Mouse (Mus musculus): ENCODE results near the gene Pla2g3. TPM values are rescaled to one million over a fixed set of nuclear protein-coding genes. Genes with fewer than 3 reads are reported as not detected.

Gene Pla2g3
- polyA plus RNA-seq, 1 experiment from 2014 or later: 1.1 TPM

DNA sequence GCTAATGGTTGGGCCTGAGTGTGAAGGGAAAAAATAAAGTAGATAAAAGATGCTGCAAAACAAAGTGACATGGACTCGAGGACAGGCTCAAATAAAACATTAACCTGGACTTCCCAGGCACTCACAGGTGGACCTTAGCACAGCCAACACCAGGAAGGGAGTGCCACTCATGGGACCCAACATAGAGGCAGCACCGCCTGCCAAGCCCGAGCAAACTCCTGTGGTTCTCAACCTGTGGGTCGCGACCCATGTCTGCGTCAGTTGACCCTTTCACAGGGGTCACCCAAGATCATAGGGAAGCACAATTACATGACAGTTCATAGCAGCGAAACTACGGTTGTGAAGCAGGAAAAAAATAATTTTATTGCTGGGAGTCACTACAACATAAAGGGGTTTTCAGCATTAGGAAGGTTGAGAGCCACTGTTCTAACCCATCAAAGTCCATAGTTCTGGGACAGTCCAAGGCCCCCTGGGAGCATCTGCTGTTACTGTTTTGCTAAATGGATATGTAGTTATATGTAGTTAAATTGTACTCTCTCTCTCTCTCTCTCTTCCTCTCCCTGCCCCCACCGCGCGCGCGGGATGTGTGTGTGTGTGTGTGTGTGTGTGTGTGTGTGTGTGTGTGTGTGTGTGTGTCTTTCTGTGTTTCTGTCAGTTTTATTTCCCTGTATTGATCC, 29.5 kb upstream of the Pla2g3 start:
- peaks cover 10% of the 10 kb centered on the region; the same call in 1 of the 2 replicates for H3K36me3 ChIP-seq
- H3K27ac ChIP-seq (replicated peaks): no peak overlapping the region
- no peaks in the 10 kb centered on the region for H3K9me3 ChIP-seq (replicated peaks)
- 81% methylated on average over 11 of the region's 13 CpGs for WGBS
- peaks cover 4% of the 10 kb centered on the region for H3K4me1 ChIP-seq
- H3K4me3 ChIP-seq (replicated peaks): no peak overlapping the region
- no peaks in the 10 kb centered on the region for H3K27me3 ChIP-seq
- no peak overlapping the region for H3K9ac ChIP-seq
- ATAC-seq (ENCODE audit: insufficient number of reproducible peaks, low FRiP score, low TSS enrichment, low read depth): no peak
- no peak overlapping the region for H3K4me2 ChIP-seq (replicated peaks)

DNA sequence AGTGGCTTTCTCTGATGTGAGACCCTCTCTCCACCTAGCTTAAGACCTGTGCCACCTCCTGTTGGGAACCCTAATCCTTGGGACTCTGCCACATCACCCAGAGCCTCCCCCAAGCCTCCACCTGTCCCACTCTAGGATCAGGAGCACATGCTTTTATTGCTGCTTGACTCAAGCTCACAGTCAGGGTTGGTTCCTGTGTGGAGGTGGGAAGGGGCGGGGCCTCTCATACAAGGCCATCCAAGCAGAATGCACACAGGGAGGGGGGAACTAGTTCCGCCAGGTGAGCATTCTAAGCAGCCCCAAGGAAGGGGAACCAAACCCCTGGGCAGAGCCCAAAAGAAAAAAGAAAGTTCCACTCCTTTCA, 29.0 kb upstream of the Pla2g3 start:
- 61% methylated on average over 2 of the region's 2 CpGs for WGBS
- no peak overlapping the region for H3K4me2 ChIP-seq (replicated peaks)
- no peak overlapping the region for H3K9ac ChIP-seq
- ATAC-seq (ENCODE audit: insufficient number of reproducible peaks, low FRiP score, low TSS enrichment, low read depth): no peak
- no peaks in the 10 kb centered on the region for H3K4me1 ChIP-seq
- H3K27ac ChIP-seq (replicated peaks): no peak overlapping the region
- H3K36me3 ChIP-seq: peaks cover 10% of the 10 kb centered on the region; the same call in 1 of the 2 replicates
- H3K27me3 ChIP-seq: no peaks in the 10 kb centered on the region
- H3K4me3 ChIP-seq (replicated peaks): no peak overlapping the region
- H3K9me3 ChIP-seq (replicated peaks): no peaks in the 10 kb centered on the region

GRCm38 (mm10) chr11:3462846-3463245, 25.2 kb upstream of the Pla2g3 start:
- Histone ChIP-seq H3K9me3 (replicated peaks) (no peaks in the 10 kb centered on the region), H3K4me3 (replicated peaks) (no peak overlapping the region), H3K9ac (no peak overlapping the region), H3K4me2 (replicated peaks) (no peak overlapping the region), H3K4me1 (no peaks in the 10 kb centered on the region), H3K27me3 (no peaks in the 10 kb centered on the region), H3K27ac (replicated peaks) (no peak overlapping the region), H3K36me3 (no peaks in the 10 kb centered on the region)
- ATAC-seq (ENCODE audit: insufficient number of reproducible peaks, low FRiP score, low TSS enrichment, low read depth): no peak
- WGBS: 88% methylated on average over 1 of the region's 1 CpGs

- 26% methylated on average over 11 of the region's 11 CpGs for WGBS
- ATAC-seq (ENCODE audit: insufficient number of reproducible peaks, low FRiP score, low TSS enrichment, low read depth): no peak
- no peak overlapping the region for H3K9ac ChIP-seq
Measured at GRCm38 (mm10) chr11:3471448-3471850, 16.6 kb upstream of the Pla2g3 start.

GRCm38 (mm10) chr11:3472484-3472883, 15.6 kb upstream of the Pla2g3 start:
- Histone ChIP-seq H3K4me2 (replicated peaks) (no peak overlapping the region), H3K4me1 (no peaks in the 10 kb centered on the region), H3K36me3 (no peaks in the 10 kb centered on the region), H3K4me3 (replicated peaks) (no peak overlapping the region), H3K9me3 (replicated peaks) (no peaks in the 10 kb centered on the region), H3K27me3 (no peaks in the 10 kb centered on the region), H3K9ac (no peak overlapping the region), H3K27ac (replicated peaks) (no peak overlapping the region)
- WGBS: 36% methylated on average over 1 of the region's 1 CpGs
- peak; percentile 65; the same call in 1 of the 2 replicates for ATAC-seq (ENCODE audit: insufficient number of reproducible peaks, low FRiP score, low TSS enrichment, low read depth)

More at GRCm38 (mm10) chr11:3471448-3471850, 16.6 kb upstream of the Pla2g3 start:
- Histone ChIP-seq H3K4me2 (replicated peaks) (no peak overlapping the region), H3K27ac (replicated peaks) (no peak overlapping the region), H3K4me3 (replicated peaks) (no peak overlapping the region), H3K36me3 (no peaks in the 10 kb centered on the region), H3K4me1 (no peaks in the 10 kb centered on the region), H3K27me3 (no peaks in the 10 kb centered on the region), H3K9me3 (replicated peaks) (no peaks in the 10 kb centered on the region)

DNA sequence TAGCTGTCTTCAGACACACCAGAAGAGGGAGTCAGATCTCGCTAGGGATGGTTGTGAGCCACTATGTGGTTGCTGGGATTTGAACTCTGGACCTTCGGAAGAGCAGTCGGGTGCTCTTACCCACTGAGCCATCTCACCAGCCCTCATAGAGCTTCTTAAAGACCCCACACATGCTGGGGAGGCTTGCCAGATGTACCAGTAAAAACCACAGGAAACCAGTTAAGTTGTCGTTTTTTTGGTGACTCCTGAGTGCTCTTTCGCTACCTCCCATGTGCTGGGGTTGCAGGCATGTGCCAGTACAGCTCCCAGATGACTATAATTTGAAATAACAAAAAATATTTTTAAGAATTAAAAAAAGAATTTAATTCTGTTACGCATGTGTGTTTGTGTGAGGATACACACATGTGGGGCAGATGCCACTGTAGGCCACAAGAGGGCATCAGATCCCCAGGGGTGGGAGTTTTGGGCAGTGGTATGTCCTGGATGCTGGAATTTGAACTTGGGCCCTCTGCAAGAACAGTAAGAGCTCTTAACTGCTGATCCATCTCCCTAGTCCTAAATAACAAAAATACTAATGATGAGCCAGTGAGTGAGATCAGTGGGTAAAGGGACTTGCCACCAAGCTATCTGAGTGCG, 13.5 kb upstream of the Pla2g3 start:
- Histone ChIP-seq H3K4me2 (replicated peaks) (no peak overlapping the region), H3K9ac (no peak overlapping the region), H3K36me3 (no peaks in the 10 kb centered on the region), H3K4me1 (no peaks in the 10 kb centered on the region), H3K27me3 (no peaks in the 10 kb centered on the region), H3K4me3 (replicated peaks) (no peak overlapping the region), H3K9me3 (replicated peaks) (no peaks in the 10 kb centered on the region), H3K27ac (replicated peaks) (no peak overlapping the region)
- 84% methylated on average over 7 of the region's 7 CpGs for whole genome bisulfite sequencing
- no peak for ATAC-seq (ENCODE audit: insufficient number of reproducible peaks, low FRiP score, low TSS enrichment, low read depth)

- Histone ChIP-seq H3K9ac (no peak overlapping the region), H3K4me2 (replicated peaks) (no peak overlapping the region), H3K27ac (replicated peaks) (no peak overlapping the region), H3K9me3 (replicated peaks) (no peaks in the 10 kb centered on the region), H3K36me3 (no peaks in the 10 kb centered on the region), H3K4me3 (replicated peaks) (no peak overlapping the region), H3K27me3 (no peaks in the 10 kb centered on the region), H3K4me1 (no peaks in the 10 kb centered on the region)
- no peak for ATAC-seq (ENCODE audit: insufficient number of reproducible peaks, low FRiP score, low TSS enrichment, low read depth)
Measured at GRCm38 (mm10) chr11:3475489-3475888, 12.6 kb upstream of the Pla2g3 start.

DNA sequence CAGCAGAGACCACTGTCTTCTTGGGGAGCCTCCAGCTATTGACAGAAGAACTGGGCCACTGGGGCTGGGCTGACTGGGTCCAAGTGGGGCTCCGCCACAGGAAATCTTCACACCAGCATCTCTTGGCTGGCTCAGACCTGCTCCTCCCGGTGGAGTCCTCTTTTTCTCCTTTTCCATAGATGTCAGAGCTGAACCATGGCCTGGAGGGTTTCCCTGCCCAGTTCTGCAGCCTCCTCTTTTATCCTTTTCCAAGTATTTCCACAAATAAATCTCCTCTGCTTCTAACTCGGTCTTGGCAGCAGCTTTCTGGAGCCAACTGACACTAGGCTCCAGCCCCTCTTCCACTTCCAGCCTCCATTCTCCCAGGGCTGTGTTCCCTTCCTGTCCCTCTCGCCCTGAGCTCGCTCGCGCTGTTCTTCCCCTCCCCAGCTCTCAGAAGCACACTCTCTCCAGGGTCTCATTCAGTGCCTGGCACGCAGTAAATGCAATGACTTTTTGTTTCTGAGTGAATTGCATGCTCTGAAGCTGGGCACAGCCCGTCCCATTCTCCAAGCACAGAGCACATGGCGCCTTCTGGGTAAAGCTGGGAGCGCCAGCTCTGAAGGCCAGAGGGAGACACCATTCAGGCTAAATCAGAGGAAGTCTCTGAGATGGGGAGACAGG, 4.0 kb upstream of the Pla2g3 start:
- no peak for ATAC-seq (ENCODE audit: insufficient number of reproducible peaks, low FRiP score, low TSS enrichment, low read depth)
- WGBS: 40% methylated on average over 11 of the region's 11 CpGs

DNA sequence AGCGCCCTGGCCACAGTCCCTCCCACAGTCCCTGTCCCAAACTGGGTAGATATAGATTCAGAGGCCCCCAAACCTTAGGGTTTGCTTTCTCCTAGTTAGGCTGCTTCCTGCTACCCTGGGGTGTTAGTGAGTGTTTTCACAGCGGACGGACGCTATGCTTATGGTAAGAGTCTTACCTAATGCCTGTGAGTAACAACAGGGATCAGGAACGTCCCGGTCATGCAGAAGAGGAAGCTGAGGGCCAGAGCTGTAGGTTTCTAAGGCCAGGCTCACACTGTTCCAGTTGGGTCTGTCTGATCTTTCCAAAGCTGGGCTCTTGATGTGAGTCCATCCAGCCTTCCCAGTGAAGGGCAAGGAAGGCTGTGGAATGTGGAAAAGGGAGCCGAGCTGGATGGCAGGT, 1.7 kb upstream of the Pla2g3 start:
- Histone ChIP-seq H3K9me3 (replicated peaks) (no peaks in the 10 kb centered on the region), H3K4me3 (replicated peaks) (no peak overlapping the region), H3K36me3 (no peaks in the 10 kb centered on the region), H3K27ac (replicated peaks) (no peak overlapping the region), H3K9ac (no peak overlapping the region), H3K4me2 (replicated peaks) (no peak overlapping the region), H3K27me3 (no peaks in the 10 kb centered on the region), H3K4me1 (peaks cover 13% of the 10 kb centered on the region)
- WGBS: 66% methylated on average over 7 of the region's 7 CpGs
- no peak for ATAC-seq (ENCODE audit: insufficient number of reproducible peaks, low FRiP score, low TSS enrichment, low read depth)

More for the DNA sequence above, 4.0 kb upstream of the Pla2g3 start:
- H3K4me2 ChIP-seq (replicated peaks): no peak overlapping the region; the same call in 1 of the 2 replicates
- no peaks in the 10 kb centered on the region for H3K9me3 ChIP-seq (replicated peaks)
- H3K4me1 ChIP-seq: peaks cover 13% of the 10 kb centered on the region
- H3K9ac ChIP-seq: no peak overlapping the region
- no peaks in the 10 kb centered on the region for H3K27me3 ChIP-seq
- no peaks in the 10 kb centered on the region for H3K36me3 ChIP-seq
- no peak overlapping the region for H3K4me3 ChIP-seq (replicated peaks)
- 0 out of 2 replicates have a peak overlapping the region, but pooled peaks have one; percentile 34 for H3K27ac ChIP-seq (replicated peaks)

GRCm38 (mm10) chr11:3489036-3489435, 952 bp downstream of the Pla2g3 start:
- H3K36me3 ChIP-seq: no peaks in the 10 kb centered on the region
- peaks cover 7% of the 10 kb centered on the region for H3K4me1 ChIP-seq
- no peak overlapping the region for H3K4me3 ChIP-seq (replicated peaks)
- H3K4me2 ChIP-seq (replicated peaks): no peak overlapping the region
- no peaks in the 10 kb centered on the region for H3K27me3 ChIP-seq
- H3K27ac ChIP-seq (replicated peaks): no peak overlapping the region
- no peak overlapping the region for H3K9ac ChIP-seq
- no peaks in the 10 kb centered on the region for H3K9me3 ChIP-seq (replicated peaks)
- 78% methylated on average over 5 of the region's 5 CpGs for WGBS
- no peak for ATAC-seq (ENCODE audit: insufficient number of reproducible peaks, low FRiP score, low TSS enrichment, low read depth)

- no peak overlapping the region for H3K9ac ChIP-seq
- H3K36me3 ChIP-seq: no peaks in the 10 kb centered on the region
- no peaks in the 10 kb centered on the region for H3K4me1 ChIP-seq
- ATAC-seq (ENCODE audit: insufficient number of reproducible peaks, low FRiP score, low TSS enrichment, low read depth): no peak
- WGBS: 62% methylated on average over 4 of the region's 4 CpGs
- no peak overlapping the region for H3K4me2 ChIP-seq (replicated peaks)
- H3K27ac ChIP-seq (replicated peaks): no peak overlapping the region
- no peaks in the 10 kb centered on the region for H3K9me3 ChIP-seq (replicated peaks)
- H3K4me3 ChIP-seq (replicated peaks): no peak overlapping the region
- H3K27me3 ChIP-seq: no peaks in the 10 kb centered on the region
Measured at GRCm38 (mm10) chr11:3492748-3493147, 4.7 kb downstream of the Pla2g3 start.
